Mouse (Mus musculus) heart, adult 10 weeks (tissue): ENCODE results near the gene Bpifb9a. TPM values are rescaled to one million over a fixed set of nuclear protein-coding genes. Genes with fewer than 3 reads are reported as not detected.

ENCODE experiments used
- polyA plus RNA-seq: library from polyadenylated mRNA; stranded (reverse); fragments of 350-450 nt; fragmentation: Illumina TruSeq; extraction: RNeasy Lipid Tissue Mini Kit (QIAGEN cat#74804); gene quantifications from one replicate; pipeline ENCODE4 v1.2.3, GENCODE M21; 2014; ENCODE audit warnings: low read depth, low replicate concordance

The Bpifb9a gene
- polyA plus RNA-seq, result not detected

GRCm38 (mm10) chr2:154257554-154257953 is at the start of gene Bpifb9a:
TSS of gene Bpifb9a (plus strand) at chr2:154257854.

GRCm38 (mm10) chr2:154223265-154223916 is 34.3 kb upstream of the Bpifb9a start, which contains the start of gene Bpifb5:
TSS of gene Bpifb5 (plus strand) at chr2:154223742.

GRCm38 (mm10) chr2:154306927-154307326 is 49.3 kb downstream of the Bpifb9a start, which contains the start of gene Bpifb9b:
TSS of gene Bpifb9b (plus strand) at chr2:154307227.

Other genes with a start within 250 kb of the Bpifb9a start
- gene Bpifa2, start 249.6 kb upstream of the Bpifb9a start, polyA plus RNA-seq, result not detected
- gene Bpifa3, start 127.5 kb upstream of the Bpifb9a start, polyA plus RNA-seq, result not detected
- not detected for gene Bpifa1, start 115.0 kb upstream of the Bpifb9a start, polyA plus RNA-seq
- not detected for gene Bpifa5, start 95.2 kb upstream of the Bpifb9a start, polyA plus RNA-seq
- not detected for gene Bpifb1, start 67.0 kb upstream of the Bpifb9a start, polyA plus RNA-seq
- not detected for gene Bpifb5, start 34.1 kb upstream of the Bpifb9a start, polyA plus RNA-seq
- not detected for gene Bpifb9b, start 49.4 kb downstream of the Bpifb9a start, polyA plus RNA-seq
- 14.2 TPM for gene Cdk5rap1, start 115.2 kb downstream of the Bpifb9a start, polyA plus RNA-seq
- gene Snta1, start 150.2 kb downstream of the Bpifb9a start, polyA plus RNA-seq, result 67.4 TPM
- 11.2 TPM for gene Cbfa2t2, start 178.6 kb downstream of the Bpifb9a start, polyA plus RNA-seq